Mouse (Mus musculus) kidney, postnatal 10 days (tissue): ENCODE results near the gene Htr2c.

Experiments
- DNase-seq: peaks from one replicate; pipeline ENCODE4 v3.0.0; 2021; ENCODE audit warnings: mixed read lengths

Gene Htr2c

DNA sequence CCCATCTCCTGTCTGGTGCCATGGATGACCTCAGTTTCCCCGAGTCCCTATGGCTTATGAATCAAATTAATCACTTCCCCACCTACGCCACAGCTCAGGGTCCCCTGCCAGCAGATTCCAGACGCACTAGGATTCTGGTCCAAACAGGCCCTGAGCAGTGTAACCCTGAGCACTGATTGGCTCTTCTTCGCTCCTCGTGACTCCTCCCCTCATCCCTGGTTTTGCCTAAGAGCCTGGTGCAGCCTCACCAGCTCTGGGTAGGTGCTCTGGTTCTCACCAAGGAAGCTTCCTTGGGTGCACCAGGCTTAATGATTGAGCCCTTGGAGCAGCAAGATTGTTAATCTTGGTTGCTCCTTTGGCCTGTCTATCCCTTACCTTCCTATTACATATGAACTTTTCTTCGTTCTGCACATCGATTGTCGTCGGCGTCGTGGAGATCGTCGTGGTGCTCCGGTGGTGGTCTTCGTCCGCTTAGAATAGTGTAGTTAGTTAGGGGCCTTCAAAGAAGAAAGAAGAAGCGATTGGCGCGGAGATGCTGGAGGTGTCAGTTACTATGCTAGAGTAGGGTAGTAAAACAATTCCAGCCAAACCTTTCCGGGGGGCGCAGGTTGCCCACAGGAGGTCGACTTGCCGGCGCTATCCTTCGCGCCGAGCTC lies at the start of gene Htr2c:
TSS of gene Htr2c (plus strand) at position 256 of the 656 bp plus-strand sequence.
- DNase-seq = no peak

GRCm38 (mm10) chrX:146928251-146928650 lies 34.1 kb upstream of the Htr2c start:
- DNase-seq = no peak

DNA sequence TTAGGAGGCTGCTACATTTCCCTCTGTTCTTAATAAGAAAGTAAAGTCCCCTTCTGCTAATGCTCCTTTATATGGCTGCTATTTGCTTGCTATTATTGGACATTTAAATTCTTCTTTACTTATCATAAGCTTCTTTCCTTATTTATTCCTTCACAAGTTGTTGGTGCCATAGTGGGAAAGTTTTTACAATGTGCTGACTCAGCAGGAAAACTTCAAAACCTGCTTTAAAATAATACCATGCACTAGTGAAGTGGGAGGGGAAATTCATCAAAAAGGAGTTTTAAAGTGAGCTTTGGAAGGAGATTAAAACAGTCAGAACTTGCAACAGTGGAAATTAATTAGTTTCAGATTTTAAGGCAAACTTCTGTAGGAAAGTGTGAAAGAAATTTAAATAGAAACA lies 26.0 kb upstream of the Htr2c start:
- DNase-seq = no peak

DNA sequence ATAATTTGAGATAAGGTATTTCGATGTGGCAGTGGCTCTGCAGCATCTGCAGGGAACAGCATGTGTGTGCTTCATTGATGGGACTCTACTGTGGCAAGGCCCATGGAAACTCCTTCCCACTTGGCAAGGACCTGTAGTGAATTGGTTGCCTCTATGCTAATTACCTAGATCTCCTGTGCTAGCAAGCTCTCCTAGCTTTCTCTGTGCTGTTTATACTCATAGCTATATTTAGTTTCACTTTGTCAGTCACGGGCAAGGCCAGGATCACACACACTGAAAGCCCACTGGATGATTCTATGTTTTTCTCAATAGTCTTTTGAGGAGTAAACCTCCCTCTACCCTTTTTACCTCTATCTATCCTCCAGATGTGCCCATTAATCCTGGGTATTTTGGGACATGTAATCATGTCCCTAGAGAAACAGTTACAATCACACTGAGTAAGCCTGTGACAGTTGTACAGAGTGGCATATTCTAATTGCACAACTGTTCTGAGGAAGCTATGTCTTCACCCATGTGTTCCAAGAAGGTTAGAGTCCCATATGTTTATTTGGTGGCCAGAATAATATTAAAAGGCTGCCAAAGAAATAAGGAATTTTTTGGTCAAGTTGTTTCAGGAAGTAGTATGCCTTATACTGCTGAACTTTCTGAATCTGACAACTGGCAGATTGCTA lies 16.0 kb upstream of the Htr2c start:
- no peak for DNase-seq

DNA sequence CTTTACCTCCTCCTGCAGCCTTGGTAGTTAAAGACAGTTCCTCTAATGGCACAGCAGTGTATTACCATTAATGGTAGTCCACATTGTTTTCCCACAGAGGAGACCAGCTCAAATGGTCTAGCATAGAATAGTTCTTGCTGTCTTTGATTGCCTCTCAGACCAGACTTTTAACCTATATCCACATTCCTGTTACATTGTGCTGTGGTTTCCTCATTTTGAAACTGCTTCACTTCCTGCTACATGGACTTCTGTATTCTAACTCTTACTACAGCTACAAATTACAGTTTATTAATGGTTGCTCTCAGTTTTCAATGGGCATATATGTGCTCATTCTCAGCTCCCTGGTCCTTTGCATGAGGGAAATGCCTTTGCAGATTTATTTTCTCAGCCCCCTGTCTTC lies 15.3 kb upstream of the Htr2c start:
- DNase-seq = no peak

DNA sequence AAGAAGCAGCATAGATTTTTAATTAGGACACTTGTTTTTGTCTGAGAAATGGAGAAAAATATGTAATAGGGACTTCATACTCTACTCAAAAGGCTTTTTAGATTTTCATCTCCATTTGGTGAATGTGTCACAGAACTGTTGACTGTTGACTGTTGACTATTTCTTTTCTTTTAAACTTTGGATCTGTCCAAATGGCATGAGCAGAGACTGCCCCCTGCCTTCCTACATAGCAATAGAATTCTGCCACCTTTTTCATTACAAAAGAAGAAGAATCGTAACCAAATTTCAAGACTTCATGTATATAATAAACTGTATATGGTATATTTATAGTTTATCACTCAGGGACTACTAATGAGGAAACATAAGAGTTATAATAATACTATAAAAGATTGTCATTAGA lies 3.7 kb upstream of the Htr2c start:
- no peak for DNase-seq

GRCm38 (mm10) chrX:146959960-146960359 lies 2.4 kb upstream of the Htr2c start:
- DNase-seq = no peak

GRCm38 (mm10) chrX:146962914-146963547 lies 718 bp downstream of the Htr2c start:
- DNase-seq = peak; percentile 4

- peak; percentile 5 for DNase-seq
These were observed 17.6 kb downstream of the Htr2c start for GRCm38 (mm10) chrX:146979931-146980330.

DNA sequence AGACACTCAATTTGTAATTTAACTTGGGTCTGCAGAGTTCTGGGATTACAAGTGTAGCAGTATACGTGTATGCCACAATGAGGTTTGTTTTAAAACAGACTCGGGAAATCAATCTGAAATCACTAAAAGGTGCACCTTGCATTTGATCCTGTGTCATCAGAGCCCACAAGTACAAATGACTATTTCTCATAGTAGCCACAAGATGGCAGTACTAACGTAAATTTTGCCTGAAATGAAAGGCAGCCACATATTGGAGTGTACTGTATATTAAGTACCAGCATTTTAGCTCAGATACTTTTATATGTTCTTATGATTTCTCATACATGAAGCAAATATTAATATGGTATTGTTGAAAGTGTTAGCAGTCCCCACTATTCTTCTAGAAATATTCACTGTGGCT lies 93.4 kb downstream of the Htr2c start:
- DNase-seq = no peak

GRCm38 (mm10) chrX:147071622-147072021 lies 109.3 kb downstream of the Htr2c start:
- no peak for DNase-seq

- no peak for DNase-seq
These were observed 156.8 kb downstream of the Htr2c start for GRCm38 (mm10) chrX:147119155-147119554.

GRCm38 (mm10) chrX:147215251-147215650 lies 252.9 kb downstream of the Htr2c start:
- no peak for DNase-seq

DNA sequence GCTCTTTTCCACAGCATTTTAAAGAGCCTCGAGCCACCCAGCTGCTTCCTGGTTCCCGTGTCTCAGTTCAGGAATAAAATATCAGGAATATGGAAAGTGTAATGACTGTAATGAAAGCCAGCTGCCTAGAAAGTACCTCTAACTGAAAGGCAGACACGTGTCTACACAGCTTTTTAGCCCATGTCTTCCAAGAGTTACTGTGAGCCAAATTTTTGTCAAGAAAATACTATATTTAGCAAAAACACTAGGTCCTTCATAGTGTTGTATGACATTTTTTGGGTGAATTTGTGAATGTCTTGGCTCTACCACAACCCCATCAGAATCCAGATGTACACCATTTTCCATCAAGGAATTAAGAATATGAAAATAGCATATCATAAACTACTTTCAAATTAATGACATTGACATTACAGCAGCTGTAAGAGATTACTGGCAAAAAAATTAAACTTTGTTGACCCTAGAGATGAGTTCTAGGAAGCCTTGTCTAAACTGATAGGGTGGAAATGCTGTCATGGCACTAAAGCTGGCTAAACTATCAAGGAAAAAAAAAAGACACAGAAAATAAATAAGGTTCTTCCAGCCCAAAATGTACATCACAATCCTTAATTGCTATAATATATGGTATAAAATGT lies 255.2 kb downstream of the Htr2c start:
- no peak for DNase-seq

DNA sequence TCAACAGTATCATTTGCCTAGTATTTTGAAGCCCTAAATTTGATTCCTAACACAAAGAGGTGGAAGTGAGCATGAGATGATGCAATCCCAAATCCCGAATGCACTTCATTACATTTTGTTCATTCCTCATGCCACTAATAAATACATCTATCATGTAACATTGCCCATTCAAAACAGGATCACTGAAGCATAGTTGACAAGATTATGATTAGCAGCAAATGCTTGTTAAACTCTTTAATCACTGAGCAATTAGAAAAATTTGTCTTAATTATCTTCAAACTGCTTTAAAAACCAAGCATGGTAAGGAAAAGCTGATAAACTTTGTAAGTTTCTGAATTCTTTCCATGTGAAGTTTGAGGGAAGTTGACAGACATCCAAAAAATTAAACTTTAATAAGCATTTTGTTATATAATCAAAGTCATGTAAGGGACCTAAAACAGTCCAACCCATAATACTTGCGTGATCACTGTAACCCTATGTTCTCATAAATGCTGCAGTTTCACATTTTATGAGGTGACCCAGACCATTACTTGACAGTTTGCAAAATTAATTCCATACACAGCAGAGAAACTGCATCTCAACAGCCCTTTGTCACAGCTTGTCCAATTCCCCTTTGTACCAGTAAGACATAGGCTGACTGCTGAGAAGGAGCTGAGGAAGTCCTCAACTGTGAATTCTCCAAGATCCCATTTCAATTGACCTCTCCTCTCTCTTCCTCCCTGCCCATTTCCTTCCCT lies 276.7 kb downstream of the Htr2c start:
- DNase-seq = no peak
